Mouse (Mus musculus): Measurements from ENCODE around the gene Zfp142. TPM values are rescaled to one million over a fixed set of nuclear protein-coding genes. Genes with fewer than 3 reads are reported as not detected.

Zfp142 gene
- total RNA-seq, 2 experiments from 2014 or later, result 12.1 to 12.4 TPM

DNA sequence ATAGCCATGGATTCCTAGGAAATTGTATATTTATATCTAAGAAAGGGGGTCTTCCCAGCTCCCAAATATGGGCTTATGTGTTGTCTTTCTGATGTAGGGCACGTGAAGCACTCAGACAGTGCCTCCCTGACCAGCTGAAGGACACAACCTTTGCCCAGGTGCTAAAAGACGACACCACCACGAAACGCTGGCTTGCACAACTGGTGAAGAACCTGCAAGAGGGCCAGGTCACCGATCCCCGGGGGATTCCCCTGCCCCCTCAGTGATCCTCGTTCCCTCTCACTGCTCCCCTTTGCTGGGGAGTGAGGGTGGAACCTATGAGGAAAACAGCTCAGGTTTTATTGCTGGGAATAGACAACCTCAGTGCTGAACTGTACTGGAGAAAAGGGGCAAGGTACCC lies 59.5 kb downstream of the Zfp142 start:
- DNase-seq (ENCODE audit: low spot score), result no peak
- intact Hi-C loops (cut with DNase I), result loop anchor here (10.0 kb wide), 1 partner anchor 46 kb away; no protein-coding TSS in a partner anchor

- intact Hi-C loops (cut with DNase I), result loop anchor here (10.0 kb wide), 1 partner anchor 50 kb away; no protein-coding TSS in a partner anchor
- DNase-seq (ENCODE audit: low spot score), result no peak
These were observed 63.3 kb downstream of the Zfp142 start for GRCm38 (mm10) chr1:74524746-74525145.

GRCm38 (mm10) chr1:74519875-74520274 lies 68.2 kb downstream of the Zfp142 start:
- intact Hi-C loops (cut with DNase I), result loop anchor here (10.0 kb wide), 1 partner anchor 55 kb away; no protein-coding TSS in a partner anchor
- no peak for DNase-seq (ENCODE audit: low spot score)

Small RNAs within 50 kb of the gene (microRNA-seq; reads per million reads assigned to microRNA genes)
- not detected for gene Gm25035

Other genes with a start within 250 kb of the Zfp142 start
- gene Catip, start 226.1 kb downstream of the Zfp142 start, total RNA-seq (2021), result under 1 TPM; 0.18 to 0.28 TPM
- 1 to 10 TPM; 2.5 to 3.2 TPM for gene Slc11a1, start 213.1 kb downstream of the Zfp142 start, total RNA-seq (2021)
- gene Ctdsp1, start 196.7 kb downstream of the Zfp142 start, total RNA-seq (2021), result 100 to 1,000 TPM; 123 to 139 TPM
- gene Vil1, start 178.9 kb downstream of the Zfp142 start, total RNA-seq (2021), result 1 to 10 TPM in 1 of 2 experiments, under 1 TPM in 1; 0.57 to 1.0 TPM
- 10 to 100 TPM; 12.5 to 14.7 TPM for gene Cnot9, start 82.2 kb downstream of the Zfp142 start, total RNA-seq (2021)
- not detected for gene Plcd4, start 45.4 kb downstream of the Zfp142 start, total RNA-seq (2021)
- gene Usp37, start 44.0 kb downstream of the Zfp142 start, total RNA-seq (2021), result 1 to 10 TPM; 7.5 to 9.0 TPM
- 10 to 100 TPM; 34.5 to 36.6 TPM for gene Bcs1l, start within 50 bp of the Zfp142 start, total RNA-seq (2021)
- gene Rnf25, start 13.2 kb upstream of the Zfp142 start, total RNA-seq (2021), result 10 to 100 TPM; 16.7 to 20.4 TPM
- gene Stk36, start 13.2 kb upstream of the Zfp142 start, total RNA-seq (2021), result 1 to 10 TPM in 1 of 2 experiments, under 1 TPM in 1; 0.73 to 1.1 TPM
- gene Ttll4, start 73.5 kb upstream of the Zfp142 start, total RNA-seq (2021), result 10 to 100 TPM; 11.6 to 12.1 TPM
- gene Cyp27a1, start 125.3 kb upstream of the Zfp142 start, total RNA-seq (2021), result 10 to 100 TPM; 11.1 to 11.9 TPM
- 1 to 10 TPM in 1 of 2 experiments, under 1 TPM in 1; 0.96 to 2.7 TPM for gene Prkag3, start 161.0 kb upstream of the Zfp142 start, total RNA-seq (2021)
- under 1 TPM in 1 of 2 experiments, not detected in 1; 0.20 TPM for gene Wnt6, start 183.6 kb upstream of the Zfp142 start, total RNA-seq (2021)
- not detected for gene Wnt10a, start 203.3 kb upstream of the Zfp142 start, total RNA-seq (2021)

Data from heart, postnatal 25 days (tissue).